Mouse (Mus musculus): ENCODE data around the gene Eif3m. TPM values are rescaled to one million over a fixed set of nuclear protein-coding genes. Genes with fewer than 3 reads are reported as not detected.

Eif3m gene
- polyA plus RNA-seq, 1 experiment from 2014 or later = 199 TPM

- Histone ChIP-seq H3K27me3 (ENCODE audit: control insufficient read depth, insufficient read depth, low read length) (no peaks in the 10 kb centered on the region), H3K9ac (no peak overlapping the region), H3K4me1 (replicated peaks; ENCODE audit: control insufficient read depth, insufficient read depth, low read length) (no peaks in the 10 kb centered on the region), H3K9me3 (ENCODE audit: control insufficient read depth, low read length) (no peaks in the 10 kb centered on the region), H3K36me3 (replicated peaks; ENCODE audit: control insufficient read depth, insufficient read depth) (no peaks in the 10 kb centered on the region), H3K4me2 (replicated peaks) (no peak overlapping the region), H3K27ac (no peak overlapping the region), H3K4me3 (replicated peaks; ENCODE audit: low read length) (no peak overlapping the region)
- WGBS = 0% methylated on average over 2 of the region's 2 CpGs
- no peak for DNase-seq (ENCODE audit: low spot score)
- no peak for ATAC-seq (ENCODE audit: low FRiP score)
Measured at GRCm38 (mm10) chr2:104981712-104982111, 35.2 kb downstream of the Eif3m start.

DNA sequence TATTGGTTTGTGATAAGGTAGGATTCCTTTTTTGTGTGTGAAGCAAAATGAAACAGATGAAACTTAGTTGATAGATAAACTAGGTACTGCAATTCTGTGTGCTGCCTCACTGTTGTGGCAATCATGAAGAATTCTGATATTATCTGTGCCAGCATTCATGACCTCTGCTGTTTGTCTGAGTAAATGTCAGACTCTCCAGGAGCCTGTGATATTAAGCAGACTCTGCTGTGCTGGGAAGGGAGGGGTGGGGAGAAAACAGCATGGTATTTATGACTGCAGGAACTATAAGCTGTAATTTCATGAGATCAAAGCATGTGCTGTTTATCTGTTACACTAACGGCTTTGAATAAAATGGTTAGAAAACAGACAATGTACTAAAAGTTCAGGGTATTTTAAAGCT is 52.4 kb downstream of the Eif3m start:
- Histone ChIP-seq H3K27ac (no peak overlapping the region), H3K27me3 (ENCODE audit: control insufficient read depth, insufficient read depth, low read length) (no peaks in the 10 kb centered on the region), H3K4me2 (replicated peaks) (no peak overlapping the region), H3K36me3 (replicated peaks; ENCODE audit: control insufficient read depth, insufficient read depth) (no peaks in the 10 kb centered on the region), H3K4me3 (replicated peaks; ENCODE audit: low read length) (no peak overlapping the region), H3K9ac (no peak overlapping the region), H3K4me1 (replicated peaks; ENCODE audit: control insufficient read depth, insufficient read depth, low read length) (no peaks in the 10 kb centered on the region), H3K9me3 (ENCODE audit: control insufficient read depth, low read length) (no peaks in the 10 kb centered on the region)
- DNase-seq (ENCODE audit: low spot score) = no peak
- no peak for ATAC-seq (ENCODE audit: low FRiP score)
- 55% methylated on average over 1 of the region's 1 CpGs for WGBS

Other genes with a start within 250 kb of the Eif3m start
- 11.1 and 11.3 TPM in 2 replicates for gene Qser1, start 200.3 kb downstream of the Eif3m start, polyA plus RNA-seq (2014; fragmentation: Nextera tagmentation; extraction: Ambion mirVana)
- gene Prrg4, start 167.2 kb downstream of the Eif3m start, polyA plus RNA-seq (2014; fragmentation: Nextera tagmentation; extraction: Ambion mirVana) = 0.53 and 0.94 TPM in 2 replicates
- gene Ccdc73, start 149.3 kb downstream of the Eif3m start, polyA plus RNA-seq (2014; fragmentation: Nextera tagmentation; extraction: Ambion mirVana) = 7.2 and 7.6 TPM in 2 replicates
- gene Gm11060, start 74.9 kb upstream of the Eif3m start, polyA plus RNA-seq (2014; fragmentation: Nextera tagmentation; extraction: Ambion mirVana) = not detected in 2 replicates
- gene Wt1, start 109.4 kb upstream of the Eif3m start, polyA plus RNA-seq (2014; fragmentation: Nextera tagmentation; extraction: Ambion mirVana) = 0.97 and 1.5 TPM in 2 replicates
- gene Them7, start 207.2 kb upstream of the Eif3m start, polyA plus RNA-seq (2014; fragmentation: Nextera tagmentation; extraction: Ambion mirVana) = not detected in 2 replicates